Mouse (Mus musculus) right cerebral cortex, postnatal 14 days (tissue): ENCODE data around the gene Ehbp1l1.
"Not testable (repeated sequence)": the region's sequence is repeated elsewhere in the genome, so short reads cannot be mapped to it uniquely, and the experiment has no call there.

ENCODE experiments used
- DNase-seq: peaks from one replicate; pipeline ENCODE4 v3.0.0; 2022

Ehbp1l1 gene

DNA sequence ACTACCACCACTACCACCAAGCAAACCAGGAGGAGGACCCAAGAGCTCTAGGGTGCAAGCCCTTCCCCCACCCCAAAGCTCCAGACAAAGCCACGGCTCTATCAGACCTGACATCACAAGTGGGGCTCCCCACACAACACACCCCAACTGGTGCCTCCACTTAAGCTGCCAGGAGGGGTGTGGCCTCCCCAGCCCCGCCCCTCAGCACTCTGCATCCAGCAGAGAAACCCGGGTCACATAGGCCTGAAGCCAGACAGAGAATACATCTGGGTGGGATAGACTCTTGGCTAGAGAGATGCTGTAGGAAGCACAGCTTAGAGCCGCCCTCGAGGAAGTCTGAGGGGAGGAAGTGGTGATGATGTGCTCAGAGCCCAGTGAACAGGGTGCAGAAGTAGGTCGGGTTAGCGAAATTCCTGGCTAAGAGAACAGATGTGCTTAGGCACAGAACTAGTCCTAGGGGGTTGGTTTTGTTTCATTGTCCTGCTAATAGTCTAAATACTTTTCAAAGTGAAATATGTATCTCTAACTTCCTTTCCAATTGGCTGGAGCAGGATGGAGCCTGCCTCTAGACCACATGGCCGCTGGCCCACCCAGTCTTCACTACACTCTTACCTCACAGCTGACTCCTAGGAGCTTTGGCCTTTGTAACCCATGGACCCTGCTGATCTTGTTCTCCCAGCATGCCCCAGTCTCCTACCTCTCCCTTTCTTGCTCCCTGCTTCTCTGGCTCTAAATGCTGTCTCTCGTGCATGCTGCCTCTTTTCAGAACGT lies 21.1 kb downstream of the Ehbp1l1 start:
- DNase-seq = no peak

DNA sequence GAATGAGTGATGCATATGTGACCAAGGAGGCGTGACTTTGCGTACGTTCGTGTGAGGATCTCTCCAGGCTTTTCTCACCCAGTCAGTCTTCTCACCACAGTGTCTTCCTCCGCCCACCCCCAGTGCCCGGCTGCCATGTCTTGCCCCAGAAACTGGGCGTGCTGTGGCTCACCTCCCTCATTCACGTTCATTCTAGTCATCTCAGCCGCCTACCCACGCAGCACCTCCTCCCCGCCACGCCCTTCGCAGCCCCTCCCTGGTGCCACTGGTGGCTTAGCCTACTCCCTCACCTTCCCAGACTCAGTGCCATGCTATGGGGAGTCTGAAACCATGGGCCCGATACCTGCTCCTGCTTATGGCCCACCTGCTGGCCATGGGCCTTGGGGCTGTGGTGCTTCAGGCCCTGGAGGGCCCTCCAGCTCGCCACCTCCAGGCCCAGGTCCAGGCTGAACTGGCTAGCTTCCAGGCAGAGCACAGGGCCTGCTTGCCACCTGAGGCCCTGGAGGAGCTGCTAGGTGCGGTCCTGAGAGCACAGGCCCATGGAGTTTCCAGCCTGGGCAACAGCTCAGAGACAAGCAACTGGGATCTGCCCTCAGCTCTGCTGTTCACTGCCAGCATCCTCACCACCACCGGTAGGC lies 21.8 kb downstream of the Ehbp1l1 start, which contains the start of gene Kcnk7:
Gene Kcnk7, plus strand, starts transcription at position 205 of the 638 bp plus-strand sequence.
- no peak for DNase-seq

DNA sequence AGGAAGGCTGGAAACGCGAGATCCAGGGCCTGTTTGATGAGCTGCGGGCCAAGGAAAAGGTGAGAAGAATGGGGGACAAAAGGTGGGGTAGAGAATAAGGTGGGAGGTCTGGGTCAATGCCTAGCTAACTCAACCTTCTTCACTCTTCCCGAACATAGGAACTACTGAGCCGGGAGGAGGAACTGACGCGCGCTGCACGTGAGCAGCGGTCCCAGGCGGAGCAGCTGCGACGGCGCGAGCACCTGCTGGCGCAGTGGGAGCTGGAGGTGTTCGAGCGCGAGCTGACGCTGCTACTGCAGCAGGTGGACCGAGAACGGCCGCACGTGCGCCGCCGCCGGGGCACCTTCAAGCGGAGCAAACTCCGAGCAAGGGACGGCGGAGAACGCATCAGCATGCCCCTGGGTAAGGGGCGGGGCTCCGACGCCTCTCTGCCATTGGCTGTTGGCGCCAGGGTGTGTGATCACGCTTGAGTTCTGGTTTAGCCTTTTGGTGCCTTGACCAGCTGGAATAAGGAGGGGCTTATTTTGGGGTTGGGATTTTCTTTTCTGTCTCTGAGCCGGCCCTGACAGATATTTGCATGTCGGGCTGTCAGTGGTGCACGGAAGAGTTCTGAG lies 30.2 kb downstream of the Ehbp1l1 start:
- DNase-seq = no peak

DNA sequence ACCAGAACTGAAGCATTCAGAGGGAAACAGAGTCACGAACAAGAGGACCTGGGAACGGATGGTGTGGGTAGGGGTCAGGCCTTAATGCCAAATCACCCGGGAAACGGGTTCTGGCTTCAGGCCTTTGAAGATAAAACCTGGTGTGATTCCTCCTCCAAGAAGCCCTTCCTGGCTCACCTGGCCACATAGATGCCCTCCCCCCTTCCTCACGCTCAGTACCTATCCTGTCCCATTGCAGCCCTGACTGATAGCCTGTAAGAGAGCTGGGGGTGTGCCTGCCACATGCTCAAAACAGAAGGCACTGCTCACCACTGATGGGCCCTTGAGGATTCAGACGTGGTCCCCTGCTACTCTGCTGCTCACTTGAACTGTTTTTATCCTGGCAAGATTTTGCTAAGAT lies 32.3 kb downstream of the Ehbp1l1 start:
- no peak for DNase-seq

DNA sequence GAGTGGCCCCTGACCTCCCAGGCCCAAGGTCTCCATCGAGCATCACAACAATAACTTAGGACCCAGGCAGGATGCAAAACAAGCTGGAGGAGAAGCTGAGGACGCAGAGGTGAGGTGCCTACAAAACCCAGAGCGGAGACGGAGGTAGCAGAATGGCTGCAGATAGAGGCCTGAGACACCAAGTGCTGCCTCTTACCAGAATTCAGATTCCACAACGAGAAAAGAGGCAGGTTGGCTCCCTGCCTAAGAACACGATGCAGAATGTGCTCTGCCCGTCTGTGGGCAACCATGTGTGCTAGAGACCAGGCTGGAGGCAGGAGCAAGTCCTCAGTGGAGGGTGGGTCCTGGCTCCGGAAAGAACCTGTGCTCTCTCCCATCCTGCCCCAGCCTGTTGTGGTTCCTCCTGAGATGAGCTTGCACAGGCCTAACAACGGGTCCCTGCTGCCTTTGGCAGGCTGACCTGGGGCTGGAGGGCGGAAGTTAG lies 33.2 kb downstream of the Ehbp1l1 start:
- no peak for DNase-seq

DNA sequence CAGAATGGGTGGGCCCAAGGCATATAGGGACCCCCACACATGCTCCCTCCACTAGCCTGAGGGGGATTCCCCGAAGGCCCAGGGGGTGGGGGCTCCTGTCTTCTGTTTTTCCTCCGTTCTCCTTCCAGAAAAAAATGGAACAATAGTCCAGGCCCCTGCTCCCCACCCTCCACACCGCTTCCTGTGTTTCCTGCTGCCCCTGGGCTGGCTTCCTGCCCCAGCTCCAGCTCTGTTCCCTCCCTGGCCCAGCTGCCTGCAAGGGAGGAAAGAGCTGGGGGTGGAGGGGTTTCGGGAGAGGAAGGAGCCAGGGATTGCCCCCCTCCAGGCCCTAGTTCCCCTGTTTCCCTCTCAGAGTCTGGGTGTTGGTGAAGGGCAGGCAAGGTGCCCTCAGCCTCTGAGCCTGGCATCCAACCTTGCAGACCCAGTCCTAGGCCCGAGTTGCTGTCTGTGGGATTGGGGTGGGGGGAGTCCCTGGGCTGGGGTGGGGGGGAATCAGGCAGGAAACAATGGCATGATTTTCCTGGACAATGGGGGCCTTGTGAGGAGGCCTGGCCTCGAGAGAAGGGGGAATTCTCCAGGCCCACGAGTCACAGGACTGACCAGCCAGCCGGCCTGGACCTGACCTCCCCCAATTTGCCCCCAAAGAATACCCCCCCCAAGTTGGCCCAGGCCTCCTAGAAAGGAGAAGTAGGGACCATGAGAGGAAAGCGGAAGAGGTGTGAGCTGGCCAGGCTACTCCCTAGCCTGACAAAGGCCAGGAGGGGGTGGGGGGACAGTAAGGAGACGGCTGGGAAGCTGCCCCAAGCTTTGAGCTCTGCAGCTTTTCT lies 33.8 kb downstream of the Ehbp1l1 start:
- DNase-seq = no peak

DNA sequence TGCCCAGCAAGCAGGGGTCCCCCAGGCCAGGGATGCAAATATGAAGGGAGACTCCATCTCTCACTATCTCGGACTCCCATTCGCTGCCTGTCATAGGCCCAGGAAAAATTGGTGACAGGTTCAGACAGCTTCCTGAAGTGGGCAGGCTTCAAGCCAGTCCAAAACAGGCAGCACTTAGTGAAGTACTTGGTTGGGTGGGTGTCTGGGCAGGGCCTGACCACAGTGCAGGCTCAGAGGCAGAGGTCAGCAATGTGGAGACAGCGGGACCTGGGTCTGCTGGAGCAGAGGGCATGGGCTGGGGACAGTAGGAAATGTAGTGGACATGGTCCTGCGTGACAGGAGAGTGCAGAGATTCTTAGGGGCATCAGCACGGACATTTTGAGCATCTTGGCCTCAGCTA lies 34.5 kb downstream of the Ehbp1l1 start:
- DNase-seq = no peak

DNA sequence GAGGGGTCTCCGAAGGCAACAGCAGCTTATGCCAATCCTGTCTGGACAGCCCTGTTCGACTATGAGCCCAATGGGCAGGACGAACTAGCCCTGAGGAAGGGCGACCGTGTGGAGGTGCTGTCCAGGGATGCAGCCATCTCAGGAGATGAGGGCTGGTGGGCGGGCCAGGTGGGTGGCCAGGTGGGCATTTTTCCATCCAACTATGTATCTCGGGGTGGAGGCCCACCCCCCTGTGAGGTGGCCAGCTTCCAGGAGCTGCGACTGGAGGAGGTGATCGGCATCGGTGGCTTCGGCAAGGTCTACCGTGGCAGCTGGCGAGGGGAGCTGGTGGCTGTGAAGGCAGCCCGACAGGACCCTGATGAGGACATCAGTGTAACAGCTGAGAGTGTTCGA lies 35.8 kb downstream of the Ehbp1l1 start:
- no peak for DNase-seq

DNA sequence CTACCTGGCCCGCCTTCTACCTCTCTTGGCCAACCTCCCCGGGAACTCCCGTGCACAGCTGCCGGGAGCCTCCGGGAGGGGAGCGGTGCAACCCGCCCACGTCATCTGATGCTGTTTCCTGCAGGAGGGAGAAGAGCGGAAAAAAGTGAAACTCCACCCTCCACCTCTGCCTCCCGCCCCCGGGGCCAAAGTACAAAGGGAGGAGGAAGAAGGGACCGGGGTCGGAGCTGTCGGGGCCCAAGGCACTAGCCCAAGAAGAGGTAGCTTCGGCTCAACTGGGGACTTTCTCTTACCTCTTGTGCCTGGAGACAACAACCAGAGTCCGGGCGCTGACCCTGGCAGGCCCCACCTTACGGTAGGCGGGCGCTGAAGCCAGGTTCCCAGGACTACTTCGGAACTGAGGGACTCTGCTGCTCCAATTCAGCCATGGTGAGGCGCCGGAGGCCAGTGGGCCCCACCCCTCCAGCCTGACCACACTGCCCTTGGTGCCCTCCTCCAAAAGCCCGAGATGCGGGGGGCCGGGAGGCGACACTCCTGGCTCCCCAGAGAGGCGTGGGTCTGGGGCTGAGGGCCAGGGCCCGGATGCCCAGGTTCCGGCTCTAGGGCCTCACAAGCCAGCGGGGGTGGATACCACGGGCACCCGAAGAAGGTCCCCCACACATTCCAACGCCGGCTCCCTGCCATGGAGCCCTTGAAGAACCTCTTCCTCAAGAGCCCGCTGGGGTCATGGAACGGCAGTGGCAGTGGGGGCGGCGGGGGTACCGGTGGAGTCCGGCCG lies 36.4 kb downstream of the Ehbp1l1 start:
- peak; percentile 76 for DNase-seq

DNA sequence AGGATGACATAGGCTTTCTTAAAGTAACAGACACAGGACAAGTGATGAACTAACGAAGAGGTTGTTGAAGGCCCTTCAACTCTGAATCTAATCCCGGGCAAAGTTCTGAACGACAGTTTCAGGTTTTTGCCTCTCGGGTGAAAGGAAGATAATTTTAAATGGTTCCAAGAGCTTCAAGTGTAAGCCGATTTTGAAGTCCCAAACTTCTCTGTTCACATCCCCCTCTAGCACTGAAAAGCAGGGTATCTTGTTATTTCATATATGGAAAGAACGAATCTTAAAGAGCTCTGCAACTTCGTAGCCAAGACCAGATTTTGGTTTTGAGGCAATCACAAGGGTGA lies 37.1 kb downstream of the Ehbp1l1 start:
- no peak for DNase-seq

DNA sequence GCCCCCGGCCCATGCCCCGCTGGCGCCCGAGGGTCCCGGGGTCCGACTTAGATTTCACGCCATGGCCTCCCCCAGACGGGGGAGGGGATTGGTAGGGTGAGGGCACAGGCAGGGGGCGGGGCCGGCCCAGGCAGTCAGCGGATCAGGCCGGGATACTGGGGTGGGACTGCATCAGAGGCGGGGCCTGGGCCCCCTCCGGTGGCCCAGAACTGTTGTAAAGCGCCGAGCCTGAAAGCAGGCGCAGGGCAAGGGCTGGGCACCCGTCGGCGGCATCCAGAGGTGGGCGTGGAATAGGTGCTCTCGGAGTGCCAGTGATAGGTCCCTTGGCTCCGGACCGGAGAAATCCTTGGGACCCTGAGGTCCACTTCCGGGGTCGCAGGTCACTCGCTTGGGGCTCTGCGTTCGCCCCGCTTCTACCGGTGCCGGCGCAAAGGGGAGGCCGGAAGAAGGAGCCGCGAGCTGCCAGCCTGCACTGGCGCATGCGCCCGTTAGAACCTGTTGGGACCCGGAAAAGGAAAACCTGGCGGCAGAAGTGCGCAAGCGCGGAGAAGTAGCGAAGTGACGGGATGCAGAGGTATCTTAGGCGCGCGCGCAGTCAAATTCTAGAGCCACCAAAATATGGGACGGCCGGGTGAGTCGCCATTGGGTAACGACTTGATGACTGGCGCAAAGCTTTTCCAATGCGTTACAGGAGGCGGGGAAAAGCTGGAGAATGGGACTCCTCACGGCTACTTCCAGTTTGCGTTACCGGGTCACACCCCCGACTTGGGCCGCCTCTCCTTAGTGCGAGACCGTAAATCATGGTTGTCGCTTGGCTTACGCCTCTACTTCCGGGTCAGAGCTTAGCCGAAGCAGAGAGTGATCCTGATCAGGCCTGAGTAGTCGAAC lies 37.7 kb downstream of the Ehbp1l1 start, which contains the start of the genes Map3k11 and Pcnx3:
Gene Map3k11, plus strand, starts transcription at position 543 of the 888 bp plus-strand sequence.
Gene Pcnx3, minus strand, starts transcription at position 709 of the 888 bp plus-strand sequence.
- DNase-seq = peak; percentile 98

DNA sequence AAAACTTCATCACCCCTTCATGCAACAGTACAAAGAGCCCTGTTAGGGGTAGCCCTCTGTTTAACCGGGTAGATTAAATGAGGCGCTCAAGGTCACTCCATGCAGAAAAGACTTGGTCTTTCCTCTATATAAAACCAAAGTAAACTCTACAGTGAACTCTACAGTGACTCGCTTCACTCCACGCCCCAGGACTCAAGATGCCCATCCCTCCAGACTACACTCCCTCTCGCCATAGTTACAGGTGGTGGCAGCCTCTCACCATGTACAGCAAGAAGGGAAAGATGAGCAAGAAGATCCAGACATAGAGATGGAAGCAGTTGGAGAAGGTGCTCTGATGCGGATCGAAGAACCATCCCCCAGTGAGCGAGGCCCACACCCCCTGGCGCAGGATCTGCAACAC lies 38.4 kb downstream of the Ehbp1l1 start:
- DNase-seq = no peak

DNA sequence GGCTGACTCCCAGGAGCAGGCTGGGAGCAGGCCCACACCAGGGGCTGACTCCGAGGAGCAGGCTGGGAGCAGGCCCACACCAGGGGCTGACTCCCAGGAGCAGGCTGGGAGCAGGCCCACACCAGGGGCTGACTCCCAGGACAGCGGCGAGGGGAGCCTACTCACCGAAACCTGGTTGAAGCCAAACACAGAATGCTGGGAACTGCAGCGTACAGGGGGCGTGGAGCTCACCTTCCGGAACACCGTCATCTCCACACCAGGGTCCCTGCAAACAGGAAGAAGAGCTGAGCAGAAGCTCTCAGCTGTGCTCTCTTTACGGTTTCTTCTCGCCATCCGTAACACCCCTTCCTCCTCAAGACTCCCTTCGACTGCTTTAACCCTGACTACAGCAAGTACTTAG lies 39.2 kb downstream of the Ehbp1l1 start:
- DNase-seq = not testable (repeated sequence)

DNA sequence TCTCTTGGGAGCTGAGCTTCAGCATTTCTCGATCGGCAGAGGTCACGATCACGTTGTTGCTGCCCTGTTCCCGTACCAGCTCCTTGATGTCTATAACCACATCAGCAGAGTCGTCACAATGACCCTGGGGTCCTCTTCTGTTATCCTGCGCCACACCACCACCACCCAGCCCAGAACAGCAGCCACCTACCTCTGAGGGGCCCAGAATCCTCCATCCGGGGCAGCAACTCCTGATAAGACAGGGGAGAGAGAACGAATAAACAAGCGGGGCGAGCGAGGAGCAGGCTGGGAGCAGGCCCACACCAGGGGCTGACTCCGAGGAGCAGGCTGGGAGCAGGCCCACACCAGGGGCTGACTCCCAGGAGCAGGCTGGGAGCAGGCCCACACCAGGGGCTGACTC lies 39.7 kb downstream of the Ehbp1l1 start:
- DNase-seq = no peak

DNA sequence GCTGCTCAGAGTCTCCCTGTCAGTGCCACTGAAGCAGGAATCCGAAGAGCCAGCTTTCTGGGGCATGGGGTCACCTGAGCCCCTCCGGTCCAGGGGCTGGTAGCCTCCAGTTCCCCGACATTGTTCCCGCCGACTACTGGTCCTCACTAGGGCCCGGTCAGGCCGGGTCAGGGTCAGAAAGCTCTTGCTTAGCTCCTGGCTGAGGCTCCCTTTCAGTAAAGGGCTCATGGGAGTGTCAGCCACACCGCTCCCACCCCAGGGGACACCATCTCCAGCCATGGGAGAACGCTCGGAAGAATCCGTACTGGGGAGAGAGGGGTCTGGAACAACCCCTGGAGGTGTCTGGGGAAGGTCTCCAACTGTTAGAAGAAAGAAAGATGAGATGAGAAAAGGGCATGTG lies 40.3 kb downstream of the Ehbp1l1 start:
- DNase-seq = no peak

DNA sequence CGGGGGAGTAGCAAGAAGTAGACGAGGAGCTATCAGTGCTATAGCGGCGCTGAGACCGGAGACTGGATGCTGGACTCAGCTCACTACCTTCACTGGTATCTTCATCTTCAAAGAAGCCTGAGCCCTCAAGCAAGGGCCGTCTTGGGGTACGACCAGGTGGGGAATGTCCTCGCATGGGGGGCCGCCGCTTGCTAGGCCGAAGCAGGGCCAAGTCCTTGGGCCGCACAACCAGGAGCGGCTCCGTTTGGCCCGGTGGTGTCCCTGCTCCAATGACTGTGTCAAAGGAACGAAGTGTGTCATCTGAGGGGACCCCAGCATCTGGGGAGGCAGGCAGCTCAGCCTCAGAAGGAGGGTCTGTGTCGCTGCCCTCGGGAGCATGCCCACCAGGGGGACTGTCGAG lies 40.7 kb downstream of the Ehbp1l1 start:
- DNase-seq = no peak

DNA sequence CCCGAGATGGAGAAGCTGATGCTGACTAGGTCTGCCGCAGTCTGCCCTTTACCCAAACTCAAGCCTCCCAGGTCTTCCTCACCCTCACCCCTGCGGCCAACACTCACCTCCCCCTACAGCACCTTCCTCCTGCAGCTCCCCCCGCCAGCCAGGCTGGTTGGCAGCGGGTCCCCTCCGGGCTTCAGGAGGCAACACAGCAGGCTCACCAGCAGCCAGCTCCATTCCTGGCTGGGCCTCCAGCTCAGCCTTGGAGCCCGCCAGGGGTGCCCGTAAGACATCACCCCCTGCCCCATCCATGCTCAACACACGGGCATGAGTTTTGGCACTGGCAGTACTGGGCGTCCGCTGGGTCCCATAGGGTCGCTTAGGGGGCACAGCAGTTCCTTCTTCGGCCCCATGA lies 41.1 kb downstream of the Ehbp1l1 start:
- no peak for DNase-seq

DNA sequence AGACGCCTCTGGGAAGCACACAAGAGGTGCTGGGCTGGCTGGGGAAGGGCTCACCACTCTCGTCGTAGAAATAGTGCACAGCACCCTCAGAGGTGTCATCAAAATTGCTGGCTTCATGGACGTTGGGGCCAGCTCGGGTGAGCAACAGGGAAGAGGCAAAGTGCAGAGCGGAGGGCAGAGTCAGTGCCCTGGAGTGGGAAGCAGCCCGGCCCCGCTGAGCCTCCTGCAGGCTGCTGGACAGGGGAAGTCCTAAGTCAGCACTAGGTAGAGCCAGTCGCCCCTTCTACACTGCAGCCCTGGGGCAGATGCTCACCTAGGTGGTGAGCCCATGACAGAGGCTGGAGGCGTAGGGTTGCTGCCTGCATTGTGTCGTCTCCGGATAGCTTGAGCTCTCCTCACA lies 41.9 kb downstream of the Ehbp1l1 start:
- DNase-seq = no peak

DNA sequence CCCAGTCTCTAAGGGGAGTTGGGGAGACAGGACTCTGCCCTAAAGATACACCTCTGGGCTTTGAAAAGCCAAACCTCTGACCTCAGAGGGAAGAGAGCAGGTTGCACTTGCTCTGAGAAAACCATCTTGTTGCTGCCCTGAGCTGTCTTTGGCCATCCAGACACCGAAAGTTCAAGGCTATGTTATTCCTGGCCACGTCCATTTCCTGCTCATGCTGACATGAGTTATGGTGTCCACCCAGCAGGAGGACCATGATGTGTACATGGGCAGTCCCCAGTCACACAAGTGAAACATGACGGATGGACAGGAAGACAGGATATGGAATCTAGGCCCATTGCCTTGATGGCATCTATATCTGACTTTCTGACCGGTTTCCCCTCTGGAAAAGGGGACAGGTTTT lies 45.7 kb downstream of the Ehbp1l1 start:
- no peak for DNase-seq

DNA sequence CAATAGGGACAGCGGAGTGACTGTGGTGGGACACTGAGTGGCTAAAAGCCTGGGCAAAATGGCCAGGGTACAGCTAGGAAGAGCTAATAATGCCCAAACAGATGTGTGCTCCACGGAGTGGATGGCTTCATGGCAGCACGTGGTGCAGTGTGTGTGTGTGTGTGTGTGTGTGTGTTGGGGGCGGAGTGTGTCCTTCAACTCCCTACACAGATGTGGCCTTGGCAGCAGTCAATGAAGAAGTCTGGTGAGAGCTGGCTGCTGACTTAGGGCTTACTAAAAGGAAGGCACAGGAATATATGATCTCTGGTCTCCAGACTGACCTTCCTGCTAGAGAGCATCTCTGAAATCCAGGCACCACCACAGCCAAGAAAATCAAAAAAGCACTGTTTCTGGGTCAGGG lies 57.7 kb downstream of the Ehbp1l1 start:
- no peak for DNase-seq

DNA sequence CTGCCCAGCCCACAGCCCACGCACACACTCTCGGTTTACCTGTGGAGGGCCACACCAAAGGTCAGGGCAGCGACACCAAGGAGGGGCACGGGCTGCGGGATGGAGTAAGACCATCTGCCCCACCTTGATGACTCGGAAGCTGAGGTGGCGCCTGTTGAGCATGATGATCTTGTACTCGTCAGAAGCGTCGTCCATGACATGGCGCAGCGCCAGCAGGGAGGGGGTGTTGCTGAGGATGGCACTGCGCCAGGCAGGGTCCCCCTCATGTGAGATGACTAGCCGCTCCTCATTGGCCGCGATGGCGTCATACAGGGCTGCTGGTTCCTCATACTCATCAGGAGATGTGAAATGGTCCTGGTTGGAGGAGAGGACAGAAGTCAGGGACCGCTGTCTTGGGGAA lies 59.7 kb downstream of the Ehbp1l1 start:
- DNase-seq = no peak
